Mouse (Mus musculus): ENCODE results near the gene Cactin. TPM values are rescaled to one million over a fixed set of nuclear protein-coding genes. Genes with fewer than 3 reads are reported as not detected.

The Cactin gene
- total RNA-seq (2021) (10 to 100 TPM; 16.1 to 18.0 TPM), polyA plus RNA-seq (2012; rRNA removed) (15.4 and 18.0 TPM in 2 replicates)
- long read RNA-seq, transcript Cactin-201 (9 exons, 2,715 nt), result major isoform, 21 of 24 reads
- long read RNA-seq, partial matches to known transcripts, result 2 of 24 reads
- long read RNA-seq, other reads (novel, unspliced or antisense), result 1 of 24 reads

GRCm38 (mm10) chr10:81320550-81321347 lies at the start of gene Cactin:
Cactin (plus strand) TSS chr10:81321103.
- H3K4me3 ChIP-seq, result peak within 1 kb of the TSS; percentile 79
- H3K36me3 ChIP-seq (ENCODE audit: control insufficient read depth, insufficient read depth, low read length), result no peaks in the 10 kb centered on the region; the same call in 1 of the 2 replicates
- intact Hi-C loops (cut with DNase I), result loop anchor here (1.0 to 2.0 kb wide), 2 partner anchors 21 to 30 kb away; partner anchors contain the start of gene Hmg20b
- H3K79me2 ChIP-seq (replicated peaks; ENCODE audit: control insufficient read depth, insufficient read depth, low read length), result no peaks in the 10 kb centered on the region; the same call in 1 of the 2 replicates
- TF ChIP-seq POLR2A (IDR thresholded peaks at IDR 0.05; ENCODE audit: insufficient read depth, low read depth, low read length) (peak; percentile 72), CTCF (IDR thresholded peaks at IDR 0.05) (peak; percentile 59), EP300 (IDR thresholded peaks at IDR 0.05; ENCODE audit: insufficient read depth, low read depth, low read length) (0 out of 2 replicates have a peak, but pooled peaks have one; percentile 26)
- peaks cover 6% of the 10 kb centered on the region for H3K4me1 ChIP-seq (ENCODE audit: control insufficient read depth, insufficient read depth, low read length)
- H3K9ac ChIP-seq (ENCODE audit: low read depth, low read length), result peak within 1 kb of the TSS; percentile 88
- H3K27ac ChIP-seq, result peak within 1 kb of the TSS; percentile 99
- under 1% methylated on average over 68 of the region's 68 CpGs for WGBS
- DNase-seq, result peak; percentile 95 to 100
- no peaks in the 10 kb centered on the region for H3K27me3 ChIP-seq (ENCODE audit: control insufficient read depth, insufficient read depth, low read length)

- Histone ChIP-seq H3K79me2 (replicated peaks; ENCODE audit: control insufficient read depth, insufficient read depth, low read length) (no peaks in the 10 kb centered on the region), H3K36me3 (ENCODE audit: control insufficient read depth, insufficient read depth, low read length) (no peaks in the 10 kb centered on the region), H3K4me1 (ENCODE audit: control insufficient read depth, insufficient read depth, low read length) (no peaks in the 10 kb centered on the region), H3K27me3 (ENCODE audit: control insufficient read depth, insufficient read depth, low read length) (no peaks in the 10 kb centered on the region), H3K27ac (no peak overlapping the region), H3K9ac (ENCODE audit: low read depth, low read length) (no peak overlapping the region), H3K4me3 (no peak overlapping the region)
- no peak for DNase-seq
- WGBS, result 91% methylated on average over 21 of the region's 21 CpGs
- TF ChIP-seq POLR2A (IDR thresholded peaks at IDR 0.05; ENCODE audit: insufficient read depth, low read depth, low read length), result no peak
- TF ChIP-seq CTCF (IDR thresholded peaks at IDR 0.05), result no peak
- no peak for TF ChIP-seq EP300 (IDR thresholded peaks at IDR 0.05; ENCODE audit: insufficient read depth, low read depth, low read length)
- intact Hi-C loops (cut with DNase I), result no loop called here
Measured at GRCm38 (mm10) chr10:81272356-81272755, 48.5 kb upstream of the Cactin start.

GRCm38 (mm10) chr10:81273842-81274241 lies 47.1 kb upstream of the Cactin start:
- no peaks in the 10 kb centered on the region for H3K27me3 ChIP-seq (ENCODE audit: control insufficient read depth, insufficient read depth, low read length)
- H3K27ac ChIP-seq, result no peak overlapping the region
- WGBS, result 93% methylated on average over 19 of the region's 19 CpGs
- intact Hi-C loops (cut with DNase I), result no loop called here
- no peak overlapping the region for H3K4me3 ChIP-seq
- TF ChIP-seq POLR2A (IDR thresholded peaks at IDR 0.05; ENCODE audit: insufficient read depth, low read depth, low read length), result no peak
- TF ChIP-seq EP300 (IDR thresholded peaks at IDR 0.05; ENCODE audit: insufficient read depth, low read depth, low read length), result no peak
- TF ChIP-seq CTCF (IDR thresholded peaks at IDR 0.05), result no peak
- no peaks in the 10 kb centered on the region for H3K36me3 ChIP-seq (ENCODE audit: control insufficient read depth, insufficient read depth, low read length)
- H3K79me2 ChIP-seq (replicated peaks; ENCODE audit: control insufficient read depth, insufficient read depth, low read length), result no peaks in the 10 kb centered on the region
- H3K9ac ChIP-seq (ENCODE audit: low read depth, low read length), result no peak overlapping the region
- no peaks in the 10 kb centered on the region for H3K4me1 ChIP-seq (ENCODE audit: control insufficient read depth, insufficient read depth, low read length)
- DNase-seq, result no peak

GRCm38 (mm10) chr10:81277676-81278075 lies 43.2 kb upstream of the Cactin start:
- TF ChIP-seq CTCF (IDR thresholded peaks at IDR 0.05) (no peak), EP300 (IDR thresholded peaks at IDR 0.05; ENCODE audit: insufficient read depth, low read depth, low read length) (no peak), POLR2A (IDR thresholded peaks at IDR 0.05; ENCODE audit: insufficient read depth, low read depth, low read length) (no peak)
- WGBS, result 63% methylated on average over 22 of the region's 22 CpGs
- Histone ChIP-seq H3K4me1 (ENCODE audit: control insufficient read depth, insufficient read depth, low read length) (no peaks in the 10 kb centered on the region), H3K27me3 (ENCODE audit: control insufficient read depth, insufficient read depth, low read length) (no peaks in the 10 kb centered on the region; the same call in 1 of the 2 replicates), H3K27ac (no peak overlapping the region), H3K4me3 (no peak overlapping the region), H3K9ac (ENCODE audit: low read depth, low read length) (no peak overlapping the region), H3K79me2 (replicated peaks; ENCODE audit: control insufficient read depth, insufficient read depth, low read length) (no peaks in the 10 kb centered on the region), H3K36me3 (ENCODE audit: control insufficient read depth, insufficient read depth, low read length) (no peaks in the 10 kb centered on the region)
- DNase-seq, result no peak
- intact Hi-C loops (cut with DNase I), result no loop called here

- Histone ChIP-seq H3K36me3 (ENCODE audit: control insufficient read depth, insufficient read depth, low read length) (no peaks in the 10 kb centered on the region), H3K79me2 (replicated peaks; ENCODE audit: control insufficient read depth, insufficient read depth, low read length) (no peaks in the 10 kb centered on the region), H3K9ac (ENCODE audit: low read depth, low read length) (no peak overlapping the region), H3K27ac (no peak overlapping the region), H3K4me1 (ENCODE audit: control insufficient read depth, insufficient read depth, low read length) (no peaks in the 10 kb centered on the region), H3K4me3 (no peak overlapping the region), H3K27me3 (ENCODE audit: control insufficient read depth, insufficient read depth, low read length) (peaks cover 3% of the 10 kb centered on the region; the same call in 1 of the 2 replicates)
- DNase-seq, result no peak
- 31% methylated on average over 10 of the region's 10 CpGs for WGBS
- TF ChIP-seq POLR2A (IDR thresholded peaks at IDR 0.05; ENCODE audit: insufficient read depth, low read depth, low read length), result no peak
- TF ChIP-seq EP300 (IDR thresholded peaks at IDR 0.05; ENCODE audit: insufficient read depth, low read depth, low read length), result no peak
- no peak for TF ChIP-seq CTCF (IDR thresholded peaks at IDR 0.05)
- intact Hi-C loops (cut with DNase I), result no loop called here
Measured at GRCm38 (mm10) chr10:81279496-81279895, 41.4 kb upstream of the Cactin start.

- Histone ChIP-seq H3K9ac (ENCODE audit: low read depth, low read length) (no peak overlapping the region), H3K79me2 (replicated peaks; ENCODE audit: control insufficient read depth, insufficient read depth, low read length) (no peaks in the 10 kb centered on the region), H3K4me3 (no peak overlapping the region), H3K4me1 (ENCODE audit: control insufficient read depth, insufficient read depth, low read length) (peaks cover 1% of the 10 kb centered on the region; the same call in 1 of the 2 replicates), H3K27ac (no peak overlapping the region), H3K36me3 (ENCODE audit: control insufficient read depth, insufficient read depth, low read length) (no peaks in the 10 kb centered on the region), H3K27me3 (ENCODE audit: control insufficient read depth, insufficient read depth, low read length) (peaks cover 4% of the 10 kb centered on the region; the same call in 1 of the 2 replicates)
- no peak for TF ChIP-seq EP300 (IDR thresholded peaks at IDR 0.05; ENCODE audit: insufficient read depth, low read depth, low read length)
- no peak for TF ChIP-seq POLR2A (IDR thresholded peaks at IDR 0.05; ENCODE audit: insufficient read depth, low read depth, low read length)
- TF ChIP-seq CTCF (IDR thresholded peaks at IDR 0.05), result no peak
- intact Hi-C loops (cut with DNase I), result no loop called here
- no peak for DNase-seq
- WGBS, result 59% methylated on average over 6 of the region's 6 CpGs
Measured at GRCm38 (mm10) chr10:81284189-81284588, 36.7 kb upstream of the Cactin start.

All from heart, adult 2 months (tissue).